ENCODE assay signal across 8 mouse cellular contexts in the genomic region with DNA sequence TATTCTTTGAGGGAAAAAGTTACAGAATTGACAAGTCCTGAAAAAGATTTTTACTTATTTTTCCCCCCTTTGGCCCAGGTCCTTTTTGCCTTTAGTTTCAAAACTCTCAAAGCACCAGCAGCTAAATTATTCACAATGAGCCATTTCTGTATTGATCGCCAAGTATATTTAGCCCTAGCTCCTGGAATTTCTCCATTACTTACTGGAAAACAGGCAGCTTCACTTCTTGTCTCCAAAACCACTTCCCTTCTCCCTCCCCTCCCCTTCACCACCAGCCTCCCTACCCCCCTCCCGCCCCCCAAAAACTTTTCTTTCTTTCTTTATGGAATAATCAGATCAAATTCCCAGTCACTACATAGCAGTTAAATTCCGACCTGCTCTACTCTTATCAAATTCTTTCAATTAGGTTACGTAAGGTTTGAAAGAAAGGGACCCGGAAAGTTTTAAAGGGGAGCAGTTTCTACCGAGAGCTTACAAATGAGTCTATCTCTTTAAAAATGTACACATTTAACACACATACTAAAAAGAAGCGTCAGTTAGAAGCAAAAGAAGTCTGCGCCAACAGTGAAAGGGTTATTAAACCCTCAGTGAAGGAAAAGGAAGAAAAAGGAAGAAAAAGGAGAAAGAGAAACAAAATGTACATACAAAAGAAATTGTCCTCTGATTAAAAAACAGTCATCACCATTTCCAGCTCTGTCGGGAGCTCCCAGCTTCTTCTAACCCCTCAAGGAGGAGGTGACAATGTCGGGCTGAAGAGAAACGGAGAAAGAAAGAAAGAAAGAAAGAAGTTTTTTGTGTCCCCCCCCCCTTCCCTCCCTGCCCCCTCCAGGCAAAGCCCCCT. TPM values are rescaled to one million over a fixed set of nuclear protein-coding genes. Genes with fewer than 3 reads are reported as not detected.
DNase-seq lines count a peak whose midpoint lies in the region; ATAC-seq and TF ChIP-seq lines count a peak whose summit lies in the region.

No protein-coding gene starts in this region.

- no peak for TF ChIP-seq CTCF in layer of hippocampus, adult 2 months (conservative IDR thresholded peaks at IDR 0.05)
- no peak for TF ChIP-seq CTCF in intestine, postnatal 0 days (IDR thresholded peaks at IDR 0.05; ENCODE audit: low read depth)

- H3K36me3 ChIP-seq in embryonic facial prominence, embryonic 11.5 days (replicated peaks; ENCODE audit: control insufficient read depth, insufficient read depth, low read depth, low read length) = no peaks in the 10 kb centered on the region
- H3K36me3 ChIP-seq in intestine, postnatal 0 days (ENCODE audit: control insufficient read depth, insufficient read depth) = no peaks in the 10 kb centered on the region
- H3K36me3 ChIP-seq in neural tube, embryonic 15.5 days = no peaks in the 10 kb centered on the region

- no peaks in the 10 kb centered on the region for H3K9me3 ChIP-seq in embryonic facial prominence, embryonic 11.5 days (replicated peaks; ENCODE audit: control insufficient read depth, low read length)
- H3K9me3 ChIP-seq in intestine, postnatal 0 days (ENCODE audit: control insufficient read depth) = no peaks in the 10 kb centered on the region
- no peaks in the 10 kb centered on the region for H3K9me3 ChIP-seq in neural tube, embryonic 15.5 days (replicated peaks)

- H3K27me3 ChIP-seq in embryonic facial prominence, embryonic 11.5 days (ENCODE audit: control insufficient read depth, insufficient read depth, low read length) = no peaks in the 10 kb centered on the region
- no peaks in the 10 kb centered on the region for H3K27me3 ChIP-seq in intestine, postnatal 0 days (replicated peaks; ENCODE audit: control insufficient read depth, insufficient read depth, low read length)
- no peaks in the 10 kb centered on the region for H3K27me3 ChIP-seq in neural tube, embryonic 15.5 days (replicated peaks)

- no peaks in the 10 kb centered on the region for H3K4me1 ChIP-seq in embryonic facial prominence, embryonic 11.5 days (ENCODE audit: control insufficient read depth, insufficient read depth, low read length)
- no peaks in the 10 kb centered on the region for H3K4me1 ChIP-seq in intestine, postnatal 0 days (replicated peaks; ENCODE audit: control insufficient read depth, insufficient read depth, low read length)
- H3K4me1 ChIP-seq in neural tube, embryonic 15.5 days = peaks cover 32% of the 10 kb centered on the region

- peak overlapping the region; percentile 85 for H3K4me3 ChIP-seq in layer of hippocampus, adult 2 months
- peak overlapping the region; percentile 67 for H3K4me3 ChIP-seq in embryonic facial prominence, embryonic 11.5 days (ENCODE audit: low read depth, low read length)
- H3K4me3 ChIP-seq in intestine, postnatal 0 days (ENCODE audit: low read depth, low read length) = peak overlapping the region; percentile 86
- peak overlapping the region; percentile 83 for H3K4me3 ChIP-seq in neural tube, embryonic 15.5 days (replicated peaks)

- no peak overlapping the region for H3K27ac ChIP-seq in layer of hippocampus, adult 2 months
- H3K27ac ChIP-seq in embryonic facial prominence, embryonic 11.5 days (replicated peaks; ENCODE audit: low read depth, low read length) = 0 out of 2 replicates have a peak overlapping the region, but pooled peaks have one; percentile 52
- H3K27ac ChIP-seq in intestine, postnatal 0 days (ENCODE audit: low read depth, low read length) = no peak overlapping the region
- no peak overlapping the region for H3K27ac ChIP-seq in neural tube, embryonic 15.5 days (replicated peaks)

- no peak for ATAC-seq in embryonic facial prominence, embryonic 11.5 days (replicated peaks; ENCODE audit: insufficient number of reproducible peaks, low FRiP score, low TSS enrichment, low read depth)
- no peak for ATAC-seq in intestine, postnatal 0 days
- no peak for ATAC-seq in neural tube, embryonic 15.5 days (ENCODE audit: low FRiP score)

- under 1% methylated on average over 11 of the region's 11 CpGs for WGBS in embryonic facial prominence, embryonic 11.5 days
- WGBS in intestine, postnatal 0 days = 4% methylated on average over 11 of the region's 11 CpGs
- 3% methylated on average over 11 of the region's 11 CpGs for WGBS in neural tube, embryonic 15.5 days

- H3K9ac ChIP-seq in embryonic facial prominence, embryonic 11.5 days (replicated peaks; ENCODE audit: low read length) = peak overlapping the region; percentile 52
- no peak overlapping the region for H3K9ac ChIP-seq in intestine, postnatal 0 days (ENCODE audit: low read depth, low read length)
- H3K9ac ChIP-seq in neural tube, embryonic 15.5 days (replicated peaks) = peak overlapping the region; percentile 67; the same call in 1 of the 2 replicates

- peak overlapping the region; percentile 63 for H3K4me2 ChIP-seq in embryonic facial prominence, embryonic 11.5 days (ENCODE audit: low read depth, low read length)
- peak overlapping the region; percentile 81 for H3K4me2 ChIP-seq in intestine, postnatal 0 days (replicated peaks; ENCODE audit: low read depth)
- peak overlapping the region; percentile 80 for H3K4me2 ChIP-seq in neural tube, embryonic 15.5 days

- no peak for DNase-seq in layer of hippocampus, adult 2 months (ENCODE audit: low spot score in 2 of 2)
- no peak for DNase-seq in layer of hippocampus, postnatal 25 days (ENCODE audit: extremely low spot score in 1 of 2, low spot score in 1 of 2)
- DNase-seq in embryonic facial prominence, embryonic 11.5 days (ENCODE audit: low spot score) = peak; percentile 28
- DNase-seq in cerebellum, adult 18-20 months = no peak
- DNase-seq in gastrocnemius, postnatal 10 days = no peak
- DNase-seq in left cerebral cortex, adult 9 months (ENCODE audit: low spot score in 2 of 2) = no peak

RNA-seq across cellular contexts. Expression of a gene that starts 1.8 kb away (rescaled TPM):
- 10 to 100 TPM in 1 of 2 experiments, 1 to 10 TPM in 1; 9.2 to 10.5 TPM for total RNA-seq in layer of hippocampus, adult 2 months (2021)
- total RNA-seq in layer of hippocampus, postnatal 25 days (2021) = 1 to 10 TPM; 5.5 to 6.9 TPM
- 5.0 and 5.3 TPM in 2 replicates for polyA plus RNA-seq in embryonic facial prominence, embryonic 11.5 days (2014; fragmentation: Nextera tagmentation; extraction: Ambion mirVana)
- 1.0 TPM in 2 replicates for polyA plus RNA-seq in intestine, postnatal 0 days (2015; fragmentation: Nextera tagmentation; extraction: Ambion mirVana)
- 3.7 and 5.3 TPM in 2 replicates for polyA plus RNA-seq in neural tube, embryonic 15.5 days (2015; fragmentation: Nextera tagmentation; extraction: Ambion mirVana)
- 10 to 100 TPM in 1 of 2 experiments, 1 to 10 TPM in 1; 8.9 to 11.6 TPM for total RNA-seq in gastrocnemius, postnatal 10 days (2021)
